Mouse (Mus musculus) c-Kit-negative CD71-positive TER-119-positive erythroid progenitor cells, embryonic 14.5 days (primary cell): ENCODE measurements around the gene Snn.

ENCODE experiments used
- DNase-seq: peaks from one replicate; pipeline ENCODE4 v3.0.0-alpha.2; 2013; ENCODE audit warnings: low read depth, low spot score

The Snn gene

DNA sequence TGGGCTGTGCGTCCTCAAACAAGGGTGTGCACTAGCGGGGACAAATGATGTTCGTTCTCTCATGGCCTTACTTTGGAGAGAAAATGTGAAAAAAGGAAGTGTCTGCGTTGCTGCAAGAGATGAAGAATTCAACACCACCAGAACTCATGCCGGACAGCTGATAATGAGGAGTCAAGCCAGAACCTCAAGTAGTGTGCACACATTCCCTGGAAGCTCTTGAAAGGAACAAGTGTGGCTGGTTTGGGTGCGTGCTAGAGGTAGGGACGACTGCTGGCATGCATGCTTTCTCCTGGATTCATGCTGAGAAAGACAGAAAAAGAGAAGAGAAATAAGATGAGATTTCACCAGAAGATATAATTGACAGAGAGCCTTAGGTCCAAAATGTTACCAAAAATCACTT lies 13.6 kb upstream of the Snn start:
- DNase-seq = no peak

DNA sequence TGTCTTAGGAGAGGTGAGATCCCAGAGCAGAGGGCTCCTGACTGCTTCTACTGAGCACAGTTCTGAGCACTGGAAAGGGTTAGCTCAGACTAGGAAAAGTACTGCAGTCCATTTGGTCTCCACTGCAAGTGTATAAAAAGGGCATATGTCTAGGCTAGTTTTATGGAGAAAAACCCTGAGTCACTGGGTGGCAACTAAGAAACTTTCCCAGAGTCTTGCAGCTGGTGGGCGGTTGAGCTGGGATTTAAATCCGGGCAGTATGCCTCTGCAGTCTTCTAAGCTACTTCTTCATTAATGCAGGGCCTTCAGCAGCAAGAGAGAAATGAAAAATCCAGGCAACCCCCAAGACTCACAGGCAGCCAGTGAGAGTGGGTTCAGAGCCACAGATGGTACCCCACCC lies 10.5 kb upstream of the Snn start:
- DNase-seq = no peak

DNA sequence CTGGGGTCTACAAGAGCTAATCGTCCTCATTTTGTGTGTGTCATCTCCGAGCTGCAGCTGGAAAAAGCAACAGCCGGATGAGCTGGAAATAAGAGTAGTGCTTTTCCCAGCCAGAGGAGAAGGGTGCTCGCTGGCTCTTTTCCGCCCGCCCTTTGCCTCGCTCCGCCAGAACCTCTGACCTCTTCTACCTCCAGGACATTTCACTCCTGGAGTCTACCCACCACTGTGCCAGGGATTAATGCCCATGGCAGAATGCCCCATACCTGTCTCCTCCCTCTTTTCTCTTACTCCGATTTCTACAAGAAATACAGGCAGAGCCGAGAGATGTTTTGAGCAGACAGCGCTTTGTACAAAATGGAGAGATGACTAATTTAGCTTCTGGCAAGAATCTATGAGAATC lies 9.6 kb upstream of the Snn start:
- DNase-seq = no peak

DNA sequence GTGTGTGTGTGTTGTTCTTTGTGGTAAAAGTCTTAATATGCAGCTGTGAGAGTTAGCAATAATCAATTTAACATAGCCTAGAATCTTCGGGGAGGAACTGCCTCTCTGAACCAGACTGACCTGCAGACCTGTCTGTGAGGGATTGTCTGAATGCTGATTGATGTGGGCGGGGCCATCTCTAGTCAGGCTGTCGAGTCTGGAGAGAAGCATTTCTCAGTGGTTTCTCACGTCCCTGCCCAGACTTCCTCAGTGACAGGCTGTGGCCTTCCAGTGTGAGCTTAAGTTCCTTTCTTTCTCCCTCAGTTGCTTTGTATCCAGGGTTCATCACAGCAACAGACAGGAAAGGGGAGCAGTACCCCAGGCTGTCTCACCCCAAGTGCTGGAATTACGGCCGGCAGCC lies 6.3 kb upstream of the Snn start:
- DNase-seq = no peak

DNA sequence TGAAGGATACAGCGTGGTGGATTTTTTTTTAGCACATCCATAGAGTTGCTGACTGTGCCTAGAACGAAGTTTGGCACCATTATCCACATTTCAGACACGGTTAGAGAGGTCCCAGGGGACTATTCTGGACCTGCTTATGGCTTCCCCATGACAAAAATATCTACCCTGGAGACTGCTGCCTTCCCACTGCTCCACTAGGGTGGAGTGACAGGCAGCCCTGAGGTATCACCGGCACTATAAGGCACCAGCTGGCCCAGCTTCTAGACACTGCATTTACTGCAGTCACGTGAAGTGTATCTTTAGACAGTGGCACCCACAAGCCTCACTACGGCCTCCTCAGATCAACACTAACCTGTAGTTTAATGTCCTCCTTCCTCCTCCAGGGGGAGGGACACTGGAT lies 5.9 kb upstream of the Snn start:
- no peak for DNase-seq

DNA sequence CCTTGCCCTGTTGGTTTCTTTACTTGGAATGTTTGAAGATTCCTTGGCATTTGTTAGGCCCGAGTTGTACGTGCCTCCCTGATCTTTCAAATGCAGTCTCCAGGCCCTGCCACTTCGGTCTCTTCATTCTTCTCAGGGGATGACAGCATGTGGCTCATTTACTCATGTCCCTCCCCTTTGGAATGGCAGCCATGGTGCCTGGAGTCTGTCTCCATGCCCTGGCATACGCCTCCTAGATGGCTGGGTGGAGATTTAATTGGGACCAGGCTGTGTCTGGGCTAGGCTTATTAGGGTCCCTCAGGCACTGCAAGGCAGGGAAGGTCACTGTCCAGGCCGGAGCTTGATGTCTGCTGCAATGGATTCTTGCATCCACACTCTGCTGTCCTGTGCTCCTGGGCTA lies 4.8 kb upstream of the Snn start:
- DNase-seq = no peak

DNA sequence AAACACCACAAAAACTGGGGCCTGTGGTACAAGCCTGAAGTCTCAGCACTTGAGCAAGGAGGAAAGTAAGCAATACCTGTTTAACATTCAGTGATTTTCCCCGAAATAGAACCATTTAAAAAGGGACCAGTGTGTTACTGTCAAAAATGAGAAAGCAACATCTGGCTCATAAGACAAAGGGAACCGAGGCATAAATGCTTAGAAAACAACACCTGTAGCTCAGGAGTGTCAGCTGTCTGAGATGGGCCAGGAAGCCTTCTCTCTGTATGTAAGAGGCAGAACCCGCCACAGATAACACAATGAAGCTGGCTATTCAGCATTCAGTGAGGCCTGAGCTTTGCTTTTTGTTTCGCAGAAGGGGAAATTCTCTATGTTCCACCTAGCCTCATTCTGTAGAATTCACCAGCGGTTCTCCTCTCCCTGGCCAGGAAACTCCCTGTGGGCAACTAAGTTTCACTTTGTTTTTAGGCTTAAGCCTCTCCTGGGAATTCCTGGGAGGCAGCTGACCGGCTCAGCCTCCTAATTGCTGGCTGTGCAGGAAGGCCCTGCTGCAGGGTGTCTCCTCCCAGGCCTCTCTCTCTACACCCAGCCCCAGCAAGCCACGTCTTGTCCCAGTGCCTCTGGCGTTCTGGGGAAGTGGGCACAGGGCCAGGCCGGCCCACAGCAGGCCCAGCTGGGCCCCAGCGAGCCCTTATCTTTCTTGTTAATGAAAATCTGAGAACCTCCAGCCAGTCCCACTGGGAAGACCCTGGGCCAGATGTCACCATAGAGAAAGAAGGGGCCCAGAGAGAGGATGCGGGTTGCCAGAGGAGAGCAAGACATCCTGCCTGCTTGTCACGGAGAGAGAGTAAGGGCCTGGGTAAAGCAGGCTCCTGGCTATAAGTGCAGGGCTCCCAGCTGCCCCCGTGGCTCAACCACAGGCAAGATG lies 2.3 kb downstream of the Snn start:
- no peak for DNase-seq

DNA sequence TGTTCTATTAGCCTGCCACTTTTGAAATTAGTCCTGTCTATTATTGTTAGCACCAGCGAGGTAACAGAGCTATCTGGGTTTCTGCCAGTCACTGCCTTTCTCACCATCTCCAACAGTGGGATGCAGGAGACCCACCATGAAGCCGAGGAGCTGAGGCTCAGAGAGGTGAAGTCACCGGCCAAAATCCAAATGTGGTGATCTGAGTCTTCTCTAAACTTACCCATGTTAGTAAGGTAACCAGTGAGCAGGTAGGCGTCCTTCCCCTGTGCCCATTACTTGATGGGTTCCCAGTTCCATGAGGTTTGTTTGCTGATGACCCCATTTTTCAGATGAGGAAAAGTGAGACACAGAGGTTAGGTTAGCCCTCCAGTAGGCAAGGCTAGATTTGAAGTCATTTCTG lies 3.6 kb downstream of the Snn start:
- no peak for DNase-seq

DNA sequence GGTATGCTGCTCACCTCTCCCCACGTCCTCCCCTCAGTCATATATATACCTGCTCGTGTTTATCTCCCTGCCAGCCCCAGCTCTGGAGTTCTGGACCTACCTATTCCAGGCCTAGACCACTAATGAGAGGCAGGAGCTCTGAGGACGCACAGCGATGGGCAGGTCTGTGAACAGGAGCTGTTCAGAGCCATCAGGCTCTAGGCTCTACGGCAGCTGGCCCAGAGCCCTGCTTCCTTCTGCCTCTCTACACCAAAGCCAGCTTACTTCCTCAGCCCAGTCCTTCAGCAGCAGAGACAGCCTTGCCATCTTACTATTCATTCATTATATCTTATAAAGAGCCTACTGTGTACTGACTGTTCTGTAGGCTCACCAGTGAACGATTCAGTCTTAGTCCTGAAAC lies 4.0 kb downstream of the Snn start:
- DNase-seq = no peak

DNA sequence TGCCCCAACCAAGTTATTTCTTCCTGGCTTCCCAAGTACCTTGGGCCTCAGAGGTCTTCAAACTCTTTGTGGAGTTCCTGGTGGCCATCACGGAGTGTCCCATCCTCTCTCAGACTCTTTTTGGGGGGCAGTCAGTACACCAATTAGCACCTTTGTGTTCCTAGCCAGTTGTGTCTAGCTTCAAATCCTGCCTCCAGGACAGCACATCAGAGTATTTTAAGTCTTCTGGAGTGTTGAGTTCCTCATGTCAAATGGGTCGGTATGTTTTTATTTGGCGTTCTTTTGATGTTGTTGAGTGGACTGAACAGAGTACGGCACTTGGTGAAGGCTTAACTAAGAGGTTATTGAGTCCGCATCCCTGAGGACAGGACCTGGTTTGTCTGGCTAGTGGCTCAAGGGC lies 4.7 kb downstream of the Snn start:
- DNase-seq = no peak

DNA sequence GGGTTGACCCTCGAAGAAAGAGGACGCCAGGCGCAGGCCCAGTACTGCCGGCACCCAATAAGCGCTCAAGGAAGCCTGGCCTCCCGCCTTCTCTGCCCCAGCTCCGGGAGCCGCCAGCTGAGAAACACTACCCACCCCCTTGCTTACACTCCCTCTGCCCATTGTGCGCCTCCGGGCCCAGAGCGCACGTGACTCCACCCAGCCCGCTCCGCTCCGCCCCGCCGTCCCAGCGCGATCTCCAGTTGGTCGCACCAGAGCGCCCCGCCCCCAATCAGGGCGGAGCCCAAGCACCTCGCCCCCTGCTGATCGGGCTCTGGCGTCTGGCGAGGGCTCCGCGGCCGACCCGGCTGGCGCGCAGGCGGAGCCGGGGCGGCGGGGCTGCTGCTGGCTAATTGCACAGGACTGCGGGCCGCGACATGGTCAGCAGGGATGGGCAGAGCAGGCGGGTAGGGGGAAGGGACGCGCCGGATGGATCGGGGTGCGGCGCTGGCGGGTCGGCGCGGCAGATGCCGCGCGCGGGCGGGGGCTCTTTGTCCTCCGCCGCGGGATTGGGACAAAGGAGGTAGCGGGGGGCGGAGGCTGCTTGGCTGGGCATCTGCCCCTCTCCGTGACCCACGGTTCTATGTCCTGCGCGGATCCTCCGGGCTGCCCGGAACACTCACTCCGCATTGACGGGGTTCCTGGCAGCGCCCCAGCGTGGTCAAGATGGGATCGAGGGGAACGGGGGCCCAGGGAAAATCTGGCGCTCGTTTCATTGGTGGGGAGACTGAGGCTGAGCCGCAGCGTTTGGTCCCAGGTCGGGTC lies 5.5 kb downstream of the Snn start, which contains the start of gene Litaf:
Litaf (minus strand) TSS at position 129 of the 804 bp plus-strand sequence.
- DNase-seq = peak; percentile 62

DNA sequence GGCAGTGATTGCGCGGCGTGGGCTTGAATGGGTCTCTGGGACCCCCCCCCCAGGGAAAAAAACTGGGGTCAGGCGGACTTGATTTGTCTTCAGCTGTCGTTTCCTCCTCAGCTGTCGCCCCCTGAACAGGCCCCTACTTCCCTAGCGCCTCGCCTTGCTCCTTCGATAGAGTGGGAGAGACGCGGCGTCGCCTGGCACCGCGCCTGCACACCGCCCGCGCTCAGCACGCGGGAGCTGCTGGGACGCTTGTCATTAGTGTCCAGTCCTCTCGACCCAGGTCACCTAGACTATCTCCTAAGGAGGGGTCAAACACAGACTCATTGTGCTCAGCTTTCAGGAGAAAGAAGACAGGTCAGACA lies 6.1 kb downstream of the Snn start:
- DNase-seq = no peak

DNA sequence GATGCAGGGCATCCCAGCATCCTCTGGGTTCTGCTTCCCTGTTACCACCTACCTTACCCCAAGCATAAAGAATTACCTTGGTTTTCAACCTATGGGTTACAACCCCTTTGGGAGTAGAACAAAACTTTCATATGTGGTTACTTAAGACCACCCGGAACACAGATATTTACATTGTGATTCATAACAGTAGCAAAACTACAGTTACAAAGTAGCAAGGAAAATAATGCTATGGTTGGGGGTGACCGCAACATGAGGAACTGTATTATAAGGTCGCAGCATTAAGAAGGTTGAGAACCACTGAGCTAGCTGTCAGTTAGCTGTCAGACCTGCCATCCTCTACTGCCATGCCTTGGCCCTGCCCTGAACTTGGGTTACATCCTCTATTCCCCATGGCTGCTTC lies 7.9 kb downstream of the Snn start:
- DNase-seq = no peak

DNA sequence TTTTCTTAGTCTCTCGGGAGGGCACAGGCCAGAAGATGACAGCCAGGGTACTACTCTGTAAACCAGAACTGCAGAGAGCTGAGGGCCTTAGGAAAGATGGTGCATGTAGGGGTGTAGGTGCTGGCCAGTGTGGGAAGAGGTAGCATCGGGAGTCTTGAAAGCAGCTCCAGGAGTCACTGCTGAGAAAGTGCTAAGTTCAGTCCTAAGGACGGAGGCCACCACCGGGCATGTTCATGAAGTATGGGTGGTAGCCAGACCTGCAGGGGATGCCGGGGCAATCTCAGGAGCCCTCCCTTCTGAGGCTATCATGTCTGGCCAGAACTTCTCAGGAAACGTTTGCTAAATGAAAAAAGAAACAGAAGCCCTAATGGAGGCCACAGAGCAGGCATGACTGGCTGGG lies 8.5 kb downstream of the Snn start:
- no peak for DNase-seq

DNA sequence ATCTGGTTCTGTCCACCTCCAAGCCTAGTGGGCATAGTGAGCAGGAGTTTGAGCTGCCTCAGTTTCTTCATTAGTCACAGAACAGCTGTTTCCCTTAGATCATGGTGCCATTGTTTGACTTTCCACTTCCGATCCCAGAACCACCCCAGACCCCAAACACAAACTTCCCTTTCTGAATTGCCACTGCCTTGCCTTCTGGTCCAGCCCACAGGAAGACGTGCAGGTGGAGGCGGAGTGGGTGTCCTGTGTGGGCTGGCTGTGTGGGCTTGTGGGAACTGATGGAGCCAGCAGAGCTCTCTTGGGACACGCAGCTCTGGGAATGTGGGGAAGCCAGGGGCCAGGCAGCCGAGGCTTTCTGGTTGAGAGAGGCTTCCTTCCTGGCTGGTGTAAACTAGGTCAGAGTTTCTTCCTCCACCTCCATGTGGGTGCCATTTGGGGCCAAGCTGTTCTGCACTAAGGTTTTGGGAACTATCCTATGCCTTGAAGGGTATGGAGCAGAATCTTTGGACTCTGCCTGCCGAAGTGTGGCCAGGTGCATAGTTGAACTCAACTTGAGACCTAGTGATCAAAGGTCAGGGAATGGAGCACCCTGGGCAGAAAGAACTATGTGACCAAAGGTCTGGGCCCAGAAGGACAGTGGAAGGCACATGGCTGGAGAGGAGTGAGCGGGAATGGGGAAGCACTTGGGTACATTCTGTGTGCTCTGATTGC lies 9.1 kb downstream of the Snn start:
- no peak for DNase-seq

DNA sequence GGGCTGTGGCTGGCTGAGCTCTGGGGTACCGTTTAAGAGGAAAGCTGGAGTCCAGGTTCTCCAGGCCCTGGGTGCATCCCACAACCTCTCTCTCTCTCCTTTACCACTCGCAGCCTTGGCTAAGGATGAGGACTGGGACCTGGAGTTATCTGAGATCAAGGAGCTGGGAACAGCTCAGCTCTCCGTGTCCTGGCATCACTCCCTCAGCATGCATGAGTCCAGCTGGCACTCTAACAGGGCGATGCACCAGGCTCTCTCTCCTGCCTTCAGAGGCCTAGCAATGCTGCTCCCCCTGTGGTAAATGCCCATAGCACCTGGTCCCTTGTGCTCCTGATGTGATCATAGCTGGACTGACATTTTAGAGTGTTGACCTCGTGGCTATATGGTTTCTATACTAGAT lies 10.4 kb downstream of the Snn start:
- no peak for DNase-seq

DNA sequence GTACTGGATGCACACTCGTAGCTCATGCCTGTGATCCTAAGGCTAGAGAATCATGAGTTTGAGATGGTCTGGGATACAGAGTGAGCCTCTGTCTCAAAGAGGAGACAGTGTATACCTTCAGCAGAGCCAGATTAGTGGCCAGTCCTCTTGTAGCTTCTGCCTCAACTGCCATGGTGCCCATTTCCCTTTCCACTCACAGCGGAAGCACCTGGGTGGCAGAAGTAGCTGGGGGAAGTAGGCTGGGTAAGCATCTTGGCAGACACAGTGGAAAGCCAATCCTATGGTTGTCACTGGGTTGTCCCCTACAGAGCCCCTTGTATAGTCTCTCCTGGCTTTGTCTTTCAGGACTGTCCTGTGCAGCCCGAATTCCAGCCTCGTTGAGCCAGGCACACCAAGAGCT lies 11.1 kb downstream of the Snn start:
- DNase-seq = no peak

DNA sequence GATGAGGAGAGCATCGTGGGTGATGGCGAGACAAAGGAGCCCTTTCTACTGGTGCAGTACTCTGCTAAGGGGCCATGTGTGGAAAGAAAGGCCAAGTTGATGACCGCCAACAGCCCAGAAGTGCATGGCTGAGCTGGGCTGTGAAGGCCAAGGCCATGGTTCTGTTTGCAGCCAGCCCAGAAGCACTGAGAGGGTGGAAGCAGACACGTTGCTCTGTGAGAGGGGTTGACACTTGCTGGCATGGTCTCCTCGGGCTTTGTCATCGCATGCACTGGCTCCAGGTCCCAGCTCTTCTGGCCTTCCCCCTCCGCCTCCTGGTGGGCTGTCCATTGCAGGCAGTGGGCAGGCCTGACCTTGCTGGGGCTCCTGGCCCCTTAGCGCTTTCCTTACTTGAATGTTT lies 11.7 kb downstream of the Snn start:
- DNase-seq = no peak

DNA sequence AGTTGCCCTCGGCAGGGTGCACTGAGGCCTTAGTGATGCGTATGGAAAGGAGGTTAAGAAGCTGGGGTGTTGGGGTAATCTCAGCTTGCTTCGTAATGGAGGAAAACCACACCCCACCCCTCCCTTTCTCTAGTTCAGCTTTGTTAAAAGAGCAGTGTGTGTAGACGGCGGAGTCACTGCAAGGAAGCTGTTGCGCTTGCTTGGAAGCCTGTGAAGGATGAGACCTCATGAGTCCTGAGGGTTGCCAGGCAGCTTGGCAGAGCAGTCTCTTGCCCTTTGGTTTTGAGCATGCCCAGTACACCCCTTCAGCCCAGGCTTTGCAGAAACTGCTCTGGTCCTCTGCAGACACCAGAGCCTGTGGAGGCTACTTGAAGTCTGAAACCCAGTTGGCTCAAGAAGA lies 12.3 kb downstream of the Snn start:
- no peak for DNase-seq

DNA sequence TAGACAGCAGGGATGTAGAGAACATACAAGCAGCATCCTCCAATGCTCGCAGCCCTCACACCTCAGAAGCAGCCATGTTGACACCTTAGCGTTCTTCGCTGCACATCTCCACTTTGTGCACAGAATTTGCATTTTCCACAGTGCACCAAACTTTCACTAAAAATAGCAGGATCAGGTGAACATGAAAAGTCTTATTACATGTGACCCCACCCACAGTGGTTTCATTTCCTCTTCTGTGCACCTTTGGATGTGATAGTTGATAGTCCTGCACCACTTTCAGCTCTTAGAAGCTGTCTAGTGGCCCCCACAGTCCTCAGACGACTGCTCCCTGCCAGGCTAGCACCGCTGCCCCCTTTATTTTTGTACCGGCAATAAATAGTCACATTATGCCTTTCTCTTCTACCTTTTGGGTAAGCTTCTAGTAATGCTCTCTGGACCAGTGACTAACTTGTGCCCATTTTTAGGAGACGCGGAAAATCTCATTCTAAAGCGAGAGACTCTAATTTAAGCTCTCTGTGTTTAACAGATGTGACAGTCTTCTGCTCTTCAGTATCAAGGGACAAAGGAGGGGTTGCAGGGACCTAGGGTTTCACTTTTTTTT lies 17.0 kb downstream of the Snn start:
- no peak for DNase-seq

DNA sequence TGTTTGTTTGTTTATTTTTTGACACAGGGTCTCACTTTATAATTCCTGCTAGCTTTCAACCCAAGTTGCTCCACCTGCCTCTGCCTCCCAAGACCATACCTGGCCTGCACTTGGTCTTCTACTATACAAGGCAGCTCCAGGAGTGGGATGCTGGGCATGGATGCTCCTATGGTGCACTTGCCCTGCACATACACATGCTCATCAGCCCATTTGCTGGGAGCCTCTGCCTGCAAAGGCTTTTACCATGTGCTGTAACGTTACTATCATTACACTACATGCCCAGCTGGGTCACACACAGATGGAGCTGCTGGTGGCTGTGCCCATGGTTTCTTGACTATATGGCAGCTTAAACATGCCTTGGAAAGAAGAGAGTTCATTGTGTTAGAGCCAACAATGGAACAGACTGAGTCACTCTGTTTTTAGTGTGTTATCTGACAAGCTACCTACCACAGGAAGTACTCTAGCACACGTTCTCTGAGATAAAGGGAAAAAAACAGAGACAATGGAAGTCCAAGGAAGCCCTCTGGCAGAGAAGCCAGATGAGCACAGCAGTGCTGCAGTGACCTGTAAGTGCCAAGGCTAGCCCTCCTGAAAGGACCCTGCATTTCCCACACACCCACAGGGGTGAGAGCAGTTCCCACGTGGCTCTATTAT lies 17.6 kb downstream of the Snn start:
- no peak for DNase-seq
